ENCODE assay signal across 8 mouse cellular contexts in genomic region chr9:25400647-25401335, GRCm38 (mm10).
DNase-seq lines count a peak whose midpoint lies in the region; ATAC-seq lines count a peak whose summit lies in the region.

No protein-coding gene starts in this region.

- peaks cover 9% of the 10 kb centered on the region; the same call in 1 of the 2 replicates for H3K4me1 ChIP-seq in kidney, embryonic 15.5 days

- no peaks in the 10 kb centered on the region for H3K9me3 ChIP-seq in kidney, embryonic 15.5 days (replicated peaks)

- H3K27ac ChIP-seq in kidney, embryonic 15.5 days: no peak overlapping the region

- DNase-seq in gastrocnemius, adult 18-20 months (ENCODE audit: low spot score): peak; percentile 38
- no peak for DNase-seq in gastrocnemius, postnatal 36 days
- DNase-seq in adrenal gland, postnatal 36 days: peak; percentile 45 to 50
- DNase-seq in gastrocnemius, postnatal 25 days: peak; percentile 32
- peak; percentile 41 for DNase-seq in lung, postnatal 10 days
- DNase-seq in right cerebral cortex, postnatal 25 days: peak; percentile 30
- DNase-seq in spleen, postnatal 10 days (ENCODE audit: low spot score in 2 of 2): no peak

- H3K27me3 ChIP-seq in kidney, embryonic 15.5 days: no peaks in the 10 kb centered on the region

- no peak overlapping the region for H3K9ac ChIP-seq in kidney, embryonic 15.5 days

- H3K4me3 ChIP-seq in kidney, embryonic 15.5 days (replicated peaks): no peak overlapping the region

- H3K36me3 ChIP-seq in kidney, embryonic 15.5 days: no peaks in the 10 kb centered on the region

- peak overlapping the region; percentile 21; the same call in 1 of the 2 replicates for H3K4me2 ChIP-seq in kidney, embryonic 15.5 days

- peak; percentile 92 for ATAC-seq in kidney, embryonic 15.5 days (replicated peaks; ENCODE audit: low FRiP score)

- intact Hi-C loops in gastrocnemius, postnatal 36 days (cut with DNase I): no loop called here

- 36% methylated on average over 9 of the region's 9 CpGs for WGBS in kidney, embryonic 15.5 days

Comparison
In these comparisons a context has a peak if more than half of its experiments do, and no peak if none do; other contexts are left out.
1. DNase-seq: peak in gastrocnemius, adult 18-20 months (single experiment), adrenal gland, postnatal 36 days (2 of 2), gastrocnemius, postnatal 25 days (single experiment), lung, postnatal 10 days (single experiment) and right cerebral cortex, postnatal 25 days (single experiment); none in gastrocnemius, postnatal 36 days (0 of 2) and spleen, postnatal 10 days (0 of 2).